Mouse (Mus musculus) midbrain, embryonic 13.5 days (tissue): ENCODE results near the gene Gm13103. TPM values are rescaled to one million over a fixed set of nuclear protein-coding genes. Genes with fewer than 3 reads are reported as not detected.
"Not testable (repeated sequence)": the region's sequence is repeated elsewhere in the genome, so short reads cannot be mapped to it uniquely, and the experiment has no call there.

Source experiments
- ATAC-seq: fragments of 200-750 bp; cut with Nextera tagmentation; 2 replicates; pipeline ENCODE4 v1.8.0; 2017; ENCODE audit warnings: mild to moderate bottlenecking, moderate TSS enrichment, moderate library complexity
- H3K27ac ChIP-seq: fragments of 300-500 bp; sonication (generic); 2 replicates; pipeline ENCODE4 v1.5.1; 2015; ENCODE audit warnings: inconsistent platforms, mild to moderate bottlenecking, moderate library complexity
- H3K27me3 ChIP-seq: fragments of 300-500 bp; sonication (generic); 2 replicates; pipeline ENCODE4 v1.6.1; 2015; ENCODE audit warnings: mild to moderate bottlenecking, inconsistent platforms
- H3K36me3 ChIP-seq: fragments of 300-500 bp; sonication (generic); 2 replicates; pipeline ENCODE4 v1.6.1; 2015; ENCODE audit warnings: mild to moderate bottlenecking, inconsistent platforms
- H3K4me1 ChIP-seq: fragments of 300-500 bp; sonication (generic); replicated peaks from 2 replicates; pipeline ENCODE4 v1.6.1; 2015; ENCODE audit warnings: inconsistent platforms
- H3K4me2 ChIP-seq: fragments of 300-500 bp; sonication (generic); replicated peaks from 2 replicates; pipeline ENCODE4 v1.6.1; 2015; ENCODE audit warnings: moderate library complexity, mild to moderate bottlenecking, inconsistent platforms
- H3K4me3 ChIP-seq: fragments of 300-500 bp; sonication (generic); replicated peaks from 2 replicates; pipeline ENCODE4 v1.5.1; 2015; ENCODE audit warnings: mild to moderate bottlenecking, inconsistent platforms
- H3K9ac ChIP-seq: fragments of 300-500 bp; sonication (generic); replicated peaks from 2 replicates; pipeline ENCODE4 v1.6.1; 2015; ENCODE audit warnings: mild to moderate bottlenecking, inconsistent platforms
- H3K9me3 ChIP-seq: fragments of 300-500 bp; sonication (generic); 2 replicates; pipeline ENCODE4 v1.6.1; 2016; ENCODE audit warnings: mild to moderate bottlenecking, inconsistent platforms
- WGBS: fragments of 180-500 bp; shearing (Covaris S2); methylation state at CpG from one replicate; pipeline ENCODE4 v1.1.7; 2015; 5-methylcytosine and 5-hydroxymethylcytosine counted together
- polyA plus RNA-seq: library from polyadenylated mRNA; unstranded; fragments of >200 nt; fragmentation: Nextera tagmentation; extraction: Ambion mirVana; gene quantifications from 2 replicates; pipeline ENCODE4 v1.2.1, GENCODE M21; 2015

Gene Gm13103
- not detected in 2 replicates for polyA plus RNA-seq

GRCm38 (mm10) chr4:143846197-143846596 is at the start of gene Gm13103:
Gm13103 (plus strand) TSS chr4:143846497.
- not testable (repeated sequence) for H3K4me2 ChIP-seq, H3K36me3 ChIP-seq, H3K4me3 ChIP-seq, ATAC-seq, H3K27me3 ChIP-seq, H3K9ac ChIP-seq, H3K27ac ChIP-seq, H3K4me1 ChIP-seq
- H3K9me3 ChIP-seq, result peaks cover 30% of the 10 kb centered on the region

GRCm38 (mm10) chr4:143815993-143816392 is 30.3 kb upstream of the Gm13103 start, which contains the start of gene Gm13084:
Gm13084 (minus strand) TSS chr4:143816093.
- no peak for ATAC-seq
- Histone ChIP-seq H3K4me3 (no peak within 1 kb of the TSS), H3K4me2 (no peak within 1 kb of the TSS), H3K9ac (no peak within 1 kb of the TSS), H3K27ac (no peak within 1 kb of the TSS), H3K27me3 (no peaks in the 10 kb centered on the region), H3K36me3 (no peaks in the 10 kb centered on the region), H3K4me1 (no peaks in the 10 kb centered on the region), H3K9me3 (peaks cover 36% of the 10 kb centered on the region)
- WGBS, result 82% methylated on average over 2 of the region's 2 CpGs

- not testable (repeated sequence) for H3K27me3 ChIP-seq, H3K4me3 ChIP-seq, H3K36me3 ChIP-seq, H3K4me2 ChIP-seq, H3K9ac ChIP-seq, ATAC-seq, H3K27ac ChIP-seq, H3K4me1 ChIP-seq
- WGBS, result 70% methylated on average over 1 of the region's 1 CpGs
- peaks cover 32% of the 10 kb centered on the region for H3K9me3 ChIP-seq
Measured at GRCm38 (mm10) chr4:143882371-143882770, 36.1 kb downstream of the Gm13103 start.

- 92% methylated on average over 3 of the region's 3 CpGs for WGBS
- H3K9ac ChIP-seq, H3K36me3 ChIP-seq, H3K4me2 ChIP-seq, H3K27me3 ChIP-seq, ATAC-seq, H3K4me1 ChIP-seq, H3K27ac ChIP-seq, H3K4me3 ChIP-seq: not testable (repeated sequence)
- H3K9me3 ChIP-seq, result peaks cover 31% of the 10 kb centered on the region
Measured at GRCm38 (mm10) chr4:143894406-143894805, 48.1 kb downstream of the Gm13103 start.

- not testable (repeated sequence) for H3K4me2 ChIP-seq, H3K9me3 ChIP-seq, H3K27me3 ChIP-seq, H3K27ac ChIP-seq, H3K9ac ChIP-seq, H3K4me3 ChIP-seq, ATAC-seq, H3K36me3 ChIP-seq, H3K4me1 ChIP-seq
- WGBS, result 95% methylated on average over 1 of the region's 1 CpGs
Measured at GRCm38 (mm10) chr4:143900280-143900679, 54.0 kb downstream of the Gm13103 start, which contains the start of gene Pramef6. Pramef6 (minus strand) TSS chr4:143900380.

Other genes with a start within 250 kb of the Gm13103 start
- not detected in 2 replicates for gene Gm13083, start 231.5 kb upstream of the Gm13103 start, polyA plus RNA-seq
- not detected in 2 replicates for gene Gm13088, start 189.3 kb upstream of the Gm13103 start, polyA plus RNA-seq
- not detected in 2 replicates for gene Gm13089, start 143.8 kb upstream of the Gm13103 start, polyA plus RNA-seq
- gene Gm13078, start 127.0 kb upstream of the Gm13103 start, polyA plus RNA-seq, result not detected in 2 replicates
- not detected in 2 replicates for gene Gm13023, start 57.1 kb upstream of the Gm13103 start, polyA plus RNA-seq
- not detected in 2 replicates for gene Gm13084, start 30.4 kb upstream of the Gm13103 start, polyA plus RNA-seq
- not detected in 2 replicates for gene Pramef6, start 53.9 kb downstream of the Gm13103 start, polyA plus RNA-seq
- not detected in 2 replicates for gene Pramef25, start 104.5 kb downstream of the Gm13103 start, polyA plus RNA-seq
- not detected in 2 replicates for gene Gm13101, start 120.5 kb downstream of the Gm13103 start, polyA plus RNA-seq
- not detected in 2 replicates for gene Pramef17, start 147.9 kb downstream of the Gm13103 start, polyA plus RNA-seq
- gene Pramel4, start 212.6 kb downstream of the Gm13103 start, polyA plus RNA-seq, result not detected in 2 replicates